Mouse (Mus musculus) layer of hippocampus, adult 18-20 months (tissue): ENCODE data around the gene Cdc42ep4. TPM values are rescaled to one million over a fixed set of nuclear protein-coding genes. Genes with fewer than 3 reads are reported as not detected.

Source experiments
- DNase-seq, 2 experiments: peaks; one replicate each; pipeline ENCODE4 v3.0.0; 2022; ENCODE audit warnings: low spot score in 2 of 2
- total RNA-seq, 2 experiments: library from RNA; stranded (reverse); gene quantifications; 2 replicates each; pipeline ENCODE4 v1.2.3; 2021

Gene Cdc42ep4
- total RNA-seq, 2 experiments from 2014 or later = 32.4 to 32.7 TPM

DNA sequence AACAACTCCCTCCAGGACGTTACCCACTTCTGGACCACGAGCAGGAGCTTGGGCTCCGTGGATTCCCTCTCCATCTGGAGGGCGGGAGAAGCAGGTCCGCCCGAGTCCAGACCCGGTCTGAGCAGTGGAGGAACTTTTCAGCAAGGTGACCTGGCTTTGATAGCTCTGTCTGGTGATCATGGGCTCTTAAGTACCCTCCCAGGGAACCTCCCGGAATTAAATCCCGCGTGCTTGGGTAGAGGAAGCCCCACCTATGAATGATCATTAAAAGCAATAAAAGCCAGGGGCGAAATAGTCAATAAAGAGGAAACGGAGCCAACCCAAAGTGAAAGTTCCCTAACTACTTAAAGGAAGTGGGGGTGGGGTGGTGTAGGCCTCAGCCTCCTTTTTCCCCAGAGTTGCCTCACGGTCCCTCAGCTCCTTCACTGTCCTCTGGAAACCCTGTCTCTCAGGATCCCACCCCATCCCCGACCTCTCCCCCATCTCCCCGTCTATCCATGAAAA is 529 bp upstream of the Cdc42ep4 start:
- DNase-seq = no peak

DNA sequence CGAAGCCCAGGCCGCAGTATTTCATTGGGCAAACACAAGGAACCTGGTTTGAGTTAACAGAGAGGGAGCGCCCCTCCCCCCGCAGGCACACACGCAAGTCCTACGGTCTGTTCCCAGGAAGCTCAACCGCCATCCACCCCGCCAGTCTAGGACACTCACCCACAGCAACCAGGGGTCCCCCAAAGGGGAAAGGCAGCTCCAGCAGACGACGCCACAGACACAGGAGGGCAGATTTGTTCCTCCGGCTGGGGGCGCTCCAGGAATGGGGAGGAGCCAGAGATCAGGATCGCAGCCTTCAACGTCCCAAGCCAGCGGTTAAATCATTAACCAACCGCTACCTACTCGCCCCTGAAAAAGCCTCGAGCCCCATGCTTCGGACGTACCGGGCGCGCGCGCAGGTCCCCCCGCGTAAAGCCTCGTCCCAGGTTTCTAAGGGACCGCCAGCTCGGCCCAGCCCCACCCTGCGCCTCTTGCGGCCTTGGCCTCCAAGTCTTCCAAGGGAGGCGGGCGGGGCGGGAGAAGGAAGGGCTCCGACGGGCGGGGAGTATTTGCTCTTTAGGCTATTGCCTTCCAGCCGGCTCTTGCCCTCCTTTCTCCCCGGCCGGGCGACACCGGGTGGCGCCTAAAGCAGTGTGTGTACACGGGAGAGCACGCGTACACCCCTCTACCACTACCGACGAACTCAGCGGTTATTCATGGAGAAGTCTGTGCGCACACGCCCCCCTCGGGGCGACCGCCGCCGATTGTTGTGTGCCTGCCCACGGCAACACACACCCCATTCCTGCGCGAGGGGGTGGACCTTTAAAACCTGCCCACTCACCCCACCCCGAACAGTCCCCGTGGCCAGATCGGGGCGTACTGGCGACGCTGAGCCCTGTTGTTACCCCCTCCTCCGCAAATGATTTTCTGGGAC is 854 bp downstream of the Cdc42ep4 start:
- DNase-seq = peak; percentile 40 to 74

- peak in 1 of 2 experiments; percentile 49 for DNase-seq
Observed at GRCm38 (mm10) chr11:113749749-113750351, 1.8 kb downstream of the Cdc42ep4 start.

GRCm38 (mm10) chr11:113748797-113749521 is 2.7 kb downstream of the Cdc42ep4 start:
- DNase-seq = no peak

DNA sequence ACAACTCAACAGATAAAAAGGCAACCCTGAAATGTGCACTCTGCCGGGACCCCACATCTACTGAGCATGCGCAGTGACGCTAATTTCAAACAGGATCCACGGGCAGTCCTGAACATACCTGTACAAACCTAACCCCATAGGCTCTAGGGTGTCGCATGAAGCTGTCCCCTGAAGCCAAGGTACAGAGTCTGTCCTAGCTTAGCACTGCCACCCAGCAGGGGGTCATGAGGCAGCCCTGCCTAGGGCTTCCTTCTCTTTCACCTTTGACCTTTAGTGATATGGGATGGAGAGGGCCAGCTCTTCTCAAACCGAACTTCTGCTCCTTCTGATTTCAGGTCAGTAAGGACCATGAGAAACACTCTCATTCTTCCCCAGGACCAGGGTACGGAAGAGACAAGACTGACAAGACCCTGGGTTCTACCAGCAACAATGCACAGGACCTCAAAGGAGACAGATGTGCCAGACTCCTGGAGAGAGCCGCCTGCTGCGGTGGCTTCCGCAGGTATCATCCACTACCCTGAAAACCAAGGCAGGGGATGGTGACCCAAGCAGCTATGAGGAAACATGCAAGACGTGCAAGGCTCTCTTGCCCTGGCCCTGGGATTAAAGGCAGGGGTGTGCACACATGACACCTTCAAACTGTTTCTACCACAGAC is 3.8 kb downstream of the Cdc42ep4 start:
- DNase-seq = no peak

DNA sequence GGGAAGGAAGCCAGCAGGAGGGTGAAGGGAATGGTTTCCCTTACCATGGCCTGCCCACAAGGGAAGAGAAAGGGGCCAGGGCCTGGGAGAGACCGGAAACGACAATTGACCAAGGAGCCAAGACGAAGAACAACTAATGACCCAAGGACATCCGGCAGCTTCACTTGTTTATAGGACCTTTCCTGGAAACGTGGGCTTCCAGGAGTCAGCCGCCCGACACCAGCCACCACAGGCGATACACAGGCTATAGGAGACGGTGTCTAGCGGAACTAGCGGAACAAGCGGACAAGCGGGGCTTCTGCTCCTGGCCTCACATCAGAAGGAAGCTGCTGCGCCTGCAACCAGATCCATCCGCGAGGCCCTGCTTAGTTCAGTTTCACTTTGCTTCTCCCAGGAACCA is 4.6 kb downstream of the Cdc42ep4 start:
- DNase-seq = no peak

DNA sequence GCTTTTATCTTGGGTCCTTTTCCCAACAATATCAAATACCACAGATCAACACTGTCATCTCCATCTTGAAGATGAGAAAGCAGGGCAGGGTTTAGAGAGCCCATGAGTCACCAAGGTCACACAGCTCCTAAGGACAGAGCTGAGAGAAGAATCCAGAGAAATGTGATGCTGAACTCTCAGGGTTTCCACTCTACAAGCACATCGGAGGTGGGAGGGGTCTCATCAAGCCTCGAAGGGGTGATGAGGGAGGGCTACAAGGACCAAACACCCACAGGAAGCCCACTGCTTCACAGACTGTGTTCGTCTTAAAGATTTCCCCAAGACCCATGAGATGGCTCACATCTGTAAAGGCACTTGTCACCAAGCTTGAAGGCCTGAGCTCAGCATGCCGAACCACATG is 5.7 kb downstream of the Cdc42ep4 start:
- no peak for DNase-seq

- no peak for DNase-seq
Observed at GRCm38 (mm10) chr11:113742998-113743397, 8.7 kb downstream of the Cdc42ep4 start.

DNA sequence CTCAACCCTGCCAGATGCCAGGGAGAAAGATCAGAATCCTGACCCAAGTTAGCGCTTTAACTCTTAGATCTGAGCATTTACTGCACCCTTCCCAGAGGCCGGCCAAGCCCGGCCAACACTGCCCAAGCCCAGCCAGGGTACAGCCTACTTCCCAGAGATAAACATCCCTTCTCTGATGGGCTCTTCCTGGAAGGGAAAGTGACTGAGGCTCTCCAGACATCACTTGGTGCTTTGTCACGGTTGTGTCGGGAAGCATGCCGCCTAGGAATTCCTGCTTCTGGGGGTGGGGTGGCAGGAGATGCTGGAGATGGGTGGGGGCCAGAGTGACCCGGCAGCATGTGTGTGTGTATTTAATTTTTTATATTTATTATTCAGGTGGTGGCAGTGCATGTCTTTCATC is 11.6 kb downstream of the Cdc42ep4 start:
- no peak for DNase-seq

DNA sequence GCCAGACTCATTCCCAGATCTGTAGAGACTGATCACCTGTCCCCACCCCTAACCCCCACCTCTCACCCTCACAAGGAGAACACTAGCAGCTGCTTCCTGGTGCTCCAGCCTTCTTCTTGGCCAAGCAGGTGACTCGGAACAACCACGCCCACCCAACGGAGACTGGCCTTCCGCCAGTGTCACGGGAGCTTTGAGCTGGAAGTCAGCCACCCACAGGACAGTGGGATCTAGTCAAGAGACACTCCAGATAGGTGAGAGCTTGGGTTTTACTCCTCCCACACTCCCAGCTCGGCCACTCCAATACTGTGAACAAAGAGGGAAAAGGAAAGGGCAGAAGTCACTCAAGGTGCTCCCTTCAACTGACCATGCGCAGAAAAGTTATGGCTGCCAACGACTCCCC is 12.5 kb downstream of the Cdc42ep4 start:
- DNase-seq = no peak

DNA sequence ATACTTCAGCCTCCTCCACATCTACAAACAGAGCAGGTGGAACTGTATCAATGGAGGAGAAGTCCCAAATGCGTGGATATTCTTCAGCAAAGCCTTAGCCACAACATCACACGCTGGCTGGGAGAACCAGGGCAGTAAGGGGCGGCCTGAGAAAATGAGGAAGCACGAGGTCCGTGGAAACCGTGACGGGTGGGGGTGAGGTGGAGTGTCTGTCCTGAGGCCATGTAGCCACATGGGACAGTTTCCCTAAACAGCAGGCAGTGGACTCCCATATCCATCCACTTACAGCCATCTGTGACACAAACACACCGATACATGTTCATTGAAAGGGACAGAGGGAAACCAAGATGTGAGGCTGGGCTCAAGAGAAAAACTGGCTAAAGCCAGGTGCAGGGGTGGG is 13.8 kb downstream of the Cdc42ep4 start:
- no peak for DNase-seq

DNA sequence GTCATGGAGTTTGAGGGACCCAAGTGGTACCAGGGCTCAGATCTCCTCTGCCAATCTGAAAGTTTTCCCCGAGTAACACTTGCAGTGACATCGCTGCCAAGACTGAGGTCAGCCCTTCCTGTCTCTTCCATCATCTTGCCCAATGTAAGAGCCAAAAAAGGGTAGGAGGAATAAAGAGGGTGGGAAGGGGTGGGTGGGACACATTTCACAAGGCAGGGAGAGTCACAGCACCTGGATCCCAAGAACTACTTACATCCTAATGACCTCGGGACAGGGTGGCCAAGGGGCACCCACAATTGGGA is 14.2 kb downstream of the Cdc42ep4 start:
- DNase-seq = no peak

- no peak for DNase-seq
Observed at GRCm38 (mm10) chr11:113736848-113737552, 14.7 kb downstream of the Cdc42ep4 start.

GRCm38 (mm10) chr11:113735151-113735550 is 16.5 kb downstream of the Cdc42ep4 start:
- no peak for DNase-seq

- DNase-seq = no peak
Observed at GRCm38 (mm10) chr11:113733631-113734364, 17.9 kb downstream of the Cdc42ep4 start.

- no peak for DNase-seq
Observed at GRCm38 (mm10) chr11:113731945-113732612, 19.6 kb downstream of the Cdc42ep4 start.

DNA sequence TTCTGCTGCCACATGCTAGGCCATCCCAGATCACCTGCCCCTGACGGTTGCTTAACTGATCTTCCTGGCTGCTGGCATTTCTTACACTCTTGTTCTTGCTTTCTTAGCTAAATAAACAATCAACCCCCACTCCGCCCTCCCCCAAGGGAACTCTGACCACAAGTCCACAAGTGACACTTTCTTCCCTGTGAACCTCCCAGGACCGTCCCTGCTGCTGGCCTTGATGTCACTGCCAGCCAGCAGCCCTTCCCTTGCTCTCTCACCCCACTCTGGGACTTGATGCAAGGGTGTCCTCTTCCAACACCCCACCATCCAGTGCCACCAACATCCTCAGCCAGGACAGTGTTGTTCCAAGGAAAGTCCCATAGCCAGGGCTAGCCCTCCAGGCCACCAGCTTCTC is 20.8 kb downstream of the Cdc42ep4 start:
- DNase-seq = no peak

DNA sequence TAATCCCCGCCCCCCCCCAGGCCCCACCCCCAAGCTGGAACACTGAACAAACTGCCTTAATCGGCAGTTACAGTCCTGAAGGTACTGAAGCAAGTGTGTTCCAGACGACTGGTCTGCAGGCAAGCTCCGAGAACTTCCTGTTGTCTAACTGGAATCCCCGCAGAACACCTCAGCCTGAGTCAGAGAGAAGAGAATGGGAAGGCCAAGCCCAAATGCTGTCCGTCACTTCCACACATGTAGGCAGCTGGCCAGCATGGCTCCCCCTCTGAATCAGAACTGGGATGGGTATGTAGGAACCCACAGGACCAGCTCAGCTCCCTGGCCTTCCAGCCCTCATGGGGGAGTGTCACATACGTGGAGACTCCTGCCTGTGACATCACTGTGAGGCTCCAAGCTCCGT is 21.8 kb downstream of the Cdc42ep4 start:
- no peak for DNase-seq

- DNase-seq = no peak
Observed at GRCm38 (mm10) chr11:113729239-113729638, 22.4 kb downstream of the Cdc42ep4 start.

GRCm38 (mm10) chr11:113727992-113728391 is 23.7 kb downstream of the Cdc42ep4 start:
- no peak for DNase-seq
